Mouse (Mus musculus): Measurements from ENCODE around the gene Olfr803. TPM values are rescaled to one million over a fixed set of nuclear protein-coding genes. Genes with fewer than 3 reads are reported as not detected.

Olfr803 gene
- not detected for total RNA-seq (2021)
- long read RNA-seq, result 0 reads

DNA sequence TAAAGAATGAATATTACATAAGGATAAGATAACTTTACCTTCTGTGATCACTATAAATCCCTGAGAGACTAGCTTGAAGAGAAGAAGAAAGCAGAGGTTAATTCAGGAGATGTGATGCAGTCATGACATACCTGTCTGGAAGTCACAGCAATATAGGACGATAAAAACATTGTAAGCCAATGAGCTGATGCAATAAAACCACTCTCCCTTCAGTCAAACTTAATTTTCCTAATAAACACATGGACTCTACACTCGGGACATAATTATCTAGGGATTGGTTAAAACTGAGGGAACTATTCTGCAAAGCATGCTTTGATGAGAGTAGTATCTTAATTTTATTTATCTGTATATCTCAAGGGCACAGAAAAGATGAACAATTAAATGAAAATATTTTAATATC, at the start of gene Olfr803:
TSS of gene Olfr803 (minus strand) at position 101 of the 400 bp plus-strand sequence.
- DNase-seq (ENCODE audit: low spot score in 2 of 2), result no peak

DNA sequence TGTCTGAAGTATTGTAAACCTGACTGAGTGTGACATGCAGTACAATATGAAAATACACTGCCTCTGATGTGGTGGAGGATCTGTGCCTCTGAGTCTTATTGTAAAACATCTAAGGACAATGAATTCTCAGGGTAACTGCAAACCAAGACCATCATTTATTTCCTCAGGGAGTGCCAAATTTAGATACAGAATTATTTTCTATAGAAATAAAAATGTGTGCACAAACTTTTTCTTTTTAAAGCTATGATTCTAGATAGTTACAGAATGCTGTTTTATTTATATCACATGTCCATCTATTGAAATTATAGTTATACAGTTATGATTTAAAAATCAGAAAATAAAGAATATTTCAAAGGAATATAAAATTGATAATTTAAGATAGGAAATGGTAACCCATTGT, 47.7 kb upstream of the Olfr803 start, which contains the start of gene Olfr806:
TSS of gene Olfr806 (minus strand) at position 101 of the 400 bp plus-strand sequence.
- no peak for DNase-seq (ENCODE audit: low spot score in 2 of 2)

DNA sequence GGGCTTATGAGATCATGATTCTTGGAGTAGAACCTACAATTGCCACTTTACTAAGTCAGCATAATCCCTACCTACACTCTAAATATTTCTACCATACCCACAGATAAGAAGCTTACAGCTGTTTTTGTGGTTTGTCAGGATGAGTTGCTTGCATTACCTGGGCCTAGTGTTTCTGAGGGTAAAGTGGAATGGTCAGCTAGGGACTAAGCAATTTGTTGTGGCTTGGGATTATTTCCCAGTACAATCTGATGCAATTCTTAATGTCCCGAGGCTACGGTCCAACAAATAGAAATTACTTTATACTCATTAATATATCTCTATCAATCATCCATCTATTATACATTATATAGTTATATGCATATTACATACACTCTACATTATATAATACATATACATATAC, 35.2 kb upstream of the Olfr803 start, which contains the start of gene Olfr805:
TSS of gene Olfr805 (minus strand) at position 101 of the 400 bp plus-strand sequence.
- DNase-seq (ENCODE audit: low spot score in 2 of 2), result no peak

DNA sequence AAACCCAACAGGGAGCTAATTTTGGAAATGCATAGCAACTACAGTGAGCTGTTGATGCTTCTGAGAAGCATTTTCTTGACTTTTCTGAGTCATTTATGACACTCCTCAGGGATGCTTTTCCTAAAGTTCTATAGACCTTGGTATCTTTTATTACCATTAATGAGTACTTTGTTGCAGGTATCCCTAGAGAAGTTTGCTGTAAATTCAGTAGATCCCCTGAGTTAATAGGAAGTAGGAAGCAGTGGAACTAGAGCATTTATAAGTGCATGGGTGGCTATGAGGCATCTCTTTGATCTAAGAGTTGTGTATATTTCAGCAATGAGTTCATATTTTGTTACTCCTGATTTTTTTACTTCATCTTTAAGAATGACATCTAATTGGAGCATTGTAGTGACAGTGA, 8.8 kb upstream of the Olfr803 start, which contains the start of gene Olfr804:
TSS of gene Olfr804 (plus strand) at position 301 of the 400 bp plus-strand sequence.
- DNase-seq (ENCODE audit: low spot score in 2 of 2), result no peak

DNA sequence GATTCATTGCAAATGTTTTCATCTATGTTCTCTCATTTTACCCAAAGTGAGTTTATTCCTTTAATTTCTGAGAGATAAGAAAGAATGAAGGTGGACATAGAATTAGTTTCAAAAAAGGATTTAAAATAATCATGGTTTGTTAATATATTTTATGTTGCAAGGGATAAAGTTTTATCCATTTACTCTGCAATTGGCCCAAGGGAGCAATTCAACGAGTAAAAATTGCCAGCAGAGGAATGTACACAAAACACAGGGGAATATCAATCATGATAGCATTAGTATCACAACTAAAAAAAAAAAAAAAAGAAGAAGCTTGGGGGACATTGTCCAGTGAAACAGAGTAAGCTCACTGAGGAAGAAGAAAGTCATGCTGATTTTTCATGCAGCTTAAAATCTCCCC, 6.0 kb downstream of the Olfr803 start, which contains the start of gene Olfr802:
TSS of gene Olfr802 (minus strand) at position 101 of the 400 bp plus-strand sequence.
- no peak for DNase-seq (ENCODE audit: low spot score in 2 of 2)

DNA sequence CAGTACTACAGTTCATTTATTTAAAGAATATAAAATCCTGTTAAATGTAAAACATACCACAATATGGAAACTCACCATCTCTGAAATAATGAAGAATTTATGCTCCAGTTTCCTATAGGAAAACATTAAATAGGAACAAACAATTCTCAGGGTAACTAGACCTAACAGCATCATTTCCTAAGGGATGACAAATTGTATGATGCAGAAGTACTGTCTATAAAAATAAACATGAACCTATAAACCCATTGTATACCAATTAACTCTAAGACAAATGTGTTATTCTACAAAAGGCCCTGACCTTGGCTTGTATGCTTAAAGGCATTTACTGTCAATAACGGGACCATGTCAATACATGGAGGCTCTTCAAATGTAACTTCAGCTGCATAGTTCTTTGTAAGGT, 20.3 kb downstream of the Olfr803 start, which contains the start of gene Olfr801:
TSS of gene Olfr801 (minus strand) at position 101 of the 400 bp plus-strand sequence.
- DNase-seq (ENCODE audit: low spot score in 2 of 2), result no peak

DNA sequence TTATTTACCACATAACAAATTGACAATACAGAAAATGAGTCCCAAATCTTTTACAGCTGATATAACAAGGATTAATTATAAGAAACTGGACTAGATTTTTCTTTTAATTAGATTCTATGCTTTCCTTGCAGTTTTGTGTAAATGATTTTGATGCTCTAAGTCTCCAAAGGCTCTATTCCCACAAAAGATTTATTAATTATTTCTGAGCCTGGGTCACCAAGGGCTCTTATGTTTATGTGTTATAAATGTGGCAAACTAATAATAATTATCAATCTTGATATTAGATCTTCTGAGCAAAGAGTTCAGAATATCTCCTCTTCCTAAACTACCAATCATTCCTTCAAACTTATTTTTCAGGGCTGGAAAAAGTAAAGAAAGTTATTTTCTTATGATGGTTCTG, 36.7 kb downstream of the Olfr803 start, which contains the start of gene Olfr800:
TSS of gene Olfr800 (plus strand) at position 301 of the 400 bp plus-strand sequence.
- no peak for DNase-seq (ENCODE audit: low spot score in 2 of 2)

DNA sequence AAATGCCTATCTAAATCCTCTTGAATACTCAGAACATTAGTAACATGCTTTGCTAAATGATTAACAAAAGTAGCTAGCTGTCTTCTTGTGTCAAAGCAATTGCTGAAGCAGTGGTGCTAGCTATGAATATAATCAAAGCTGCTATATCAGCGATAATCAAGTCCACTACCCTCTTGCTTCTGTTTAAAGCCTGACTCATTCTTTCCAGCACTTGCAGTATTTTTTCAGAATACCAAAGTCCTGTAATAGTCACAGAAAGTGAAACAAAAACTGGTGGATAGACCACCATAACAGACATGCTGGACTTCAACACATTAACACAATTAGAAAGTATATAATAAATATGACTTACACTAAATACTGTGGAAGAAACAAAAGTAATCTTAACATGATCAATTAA, 42.3 kb downstream of the Olfr803 start:
- DNase-seq (ENCODE audit: low spot score in 2 of 2), result no peak

Small RNA genes lying within 50 kb of the gene (microRNA-seq; reads per million reads assigned to microRNA genes)
- gene Gm24485, result 0 reads per million in 2 experiments

Other genes starting within 250 kb of the Olfr803 start
- gene Olfr787, start 232.4 kb downstream of the Olfr803 start, total RNA-seq (2021), result not detected
- not detected for gene Olfr788, start 223.3 kb downstream of the Olfr803 start, total RNA-seq (2021)
- not detected for gene Olfr789, start 209.5 kb downstream of the Olfr803 start, total RNA-seq (2021)
- not detected for gene Olfr790, start 195.8 kb downstream of the Olfr803 start, total RNA-seq (2021)
- not detected for gene Olfr791, start 172.5 kb downstream of the Olfr803 start, total RNA-seq (2021)
- not detected for gene Olfr792, start 155.1 kb downstream of the Olfr803 start, total RNA-seq (2021)
- not detected for gene Olfr794, start 126.6 kb downstream of the Olfr803 start, total RNA-seq (2021)
- not detected for gene Olfr796, start 81.7 kb downstream of the Olfr803 start, total RNA-seq (2021)
- not detected for gene Olfr798, start 66.4 kb downstream of the Olfr803 start, total RNA-seq (2021)
- not detected for gene Olfr799, start 56.8 kb downstream of the Olfr803 start, total RNA-seq (2021)
- not detected for gene Olfr800, start 36.6 kb downstream of the Olfr803 start, total RNA-seq (2021)
- gene Olfr801, start 20.4 kb downstream of the Olfr803 start, total RNA-seq (2021), result not detected
- gene Olfr802, start 6.1 kb downstream of the Olfr803 start, total RNA-seq (2021), result under 1 TPM; 0.09 TPM
- gene Olfr804, start 8.9 kb upstream of the Olfr803 start, total RNA-seq (2021), result not detected
- not detected for gene Olfr805, start 35.1 kb upstream of the Olfr803 start, total RNA-seq (2021)
- not detected for gene Olfr806, start 47.6 kb upstream of the Olfr803 start, total RNA-seq (2021)
- not detected for gene Olfr807, start 63.5 kb upstream of the Olfr803 start, total RNA-seq (2021)
- not detected for gene Olfr808, start 71.2 kb upstream of the Olfr803 start, total RNA-seq (2021)
- gene Olfr809, start 80.4 kb upstream of the Olfr803 start, total RNA-seq (2021), result not detected
- not detected for gene Olfr810, start 100.6 kb upstream of the Olfr803 start, total RNA-seq (2021)
- gene Olfr811, start 110.1 kb upstream of the Olfr803 start, total RNA-seq (2021), result not detected
- not detected for gene Olfr812, start 151.8 kb upstream of the Olfr803 start, total RNA-seq (2021)
- not detected for gene Olfr813, start 161.1 kb upstream of the Olfr803 start, total RNA-seq (2021)
- not detected for gene Olfr814, start 185.6 kb upstream of the Olfr803 start, total RNA-seq (2021)
- not detected for gene Olfr815, start 211.6 kb upstream of the Olfr803 start, total RNA-seq (2021)
- not detected for gene Olfr816, start 221.3 kb upstream of the Olfr803 start, total RNA-seq (2021)

Data from layer of hippocampus, postnatal 10 days (tissue).